Mouse (Mus musculus) cortical plate, adult 2 months (tissue): ENCODE data around the gene Phf6.
"Not testable (repeated sequence)": the region's sequence is repeated elsewhere in the genome, so short reads cannot be mapped to it uniquely, and the experiment has no call there.

ENCODE experiments used
- CTCF ChIP-seq: fragments of 200-500 bp; IDR thresholded peaks from 2 replicates; pipeline ENCODE4 v1.5.1; 2011; ENCODE audit warnings: mild to moderate bottlenecking, control low read depth, low read length; ENCODE audit not compliant: insufficient read depth; ENCODE audit errors: extremely low read depth
- POLR2A ChIP-seq: fragments of 200-500 bp; IDR thresholded peaks from 2 replicates; pipeline ENCODE4 v1.6.1; 2011; ENCODE audit warnings: mild to moderate bottlenecking, low read length, control low read depth; ENCODE audit not compliant: insufficient read depth; ENCODE audit errors: extremely low read depth

GRCm38 (mm10) chrX:53004887-53005286 lies 92.8 kb downstream of the Phf6 start:
- TF ChIP-seq CTCF, POLR2A: not testable (repeated sequence)
